14 mouse cellular contexts compared by ENCODE assay signal in genomic region chr4:142080487-142080767, GRCm38 (mm10). TPM values are rescaled to one million over a fixed set of nuclear protein-coding genes. Genes with fewer than 3 reads are reported as not detected.
DNase-seq lines count a peak whose midpoint lies in the region; ATAC-seq and TF ChIP-seq lines count a peak whose summit lies in the region.
"Had no signal": no experiment of that assay in that cellular context is flagged by ENCODE, and none has a peak within 500 bp of the region (broad histone marks: within the 10 kb centered on the region; RNA-seq: fewer than 3 reads in every experiment).

No protein-coding gene starts in this region.

- H3K4me2 ChIP-seq in kidney, embryonic 14.5 days (replicated peaks; ENCODE audit: low read depth, low read length) = no peak overlapping the region
- H3K4me2 ChIP-seq in limb, embryonic 12.5 days = no peak overlapping the region
- H3K4me2 ChIP-seq: forebrain, embryonic 12.5 days; hindbrain, embryonic 13.5 days; neural tube, embryonic 13.5 days had no signal

- no peaks in the 10 kb centered on the region for H3K36me3 ChIP-seq in heart, embryonic 10.5 days
- H3K36me3 ChIP-seq in kidney, embryonic 14.5 days (ENCODE audit: control insufficient read depth, insufficient read depth, low read length) = no peaks in the 10 kb centered on the region
- H3K36me3 ChIP-seq in limb, embryonic 12.5 days = no peaks in the 10 kb centered on the region
- no peaks in the 10 kb centered on the region for H3K36me3 ChIP-seq in thymus, adult 2 months (ENCODE audit: control insufficient read depth, insufficient read depth, low read length)
- H3K36me3 ChIP-seq: forebrain, embryonic 12.5 days; hindbrain, embryonic 13.5 days; neural tube, embryonic 13.5 days had no signal

- TF ChIP-seq CTCF in bone marrow macrophage, adult 2 months (IDR thresholded peaks at IDR 0.05; ENCODE audit: low read depth, low read length) = no peak
- no peak for TF ChIP-seq CTCF in thymus, adult 2 months (IDR thresholded peaks at IDR 0.05; ENCODE audit: borderline replicate concordance, control insufficient read depth, extremely low read depth, insufficient read depth, low read length, poor library complexity)

- H3K27ac ChIP-seq in heart, embryonic 10.5 days = peak overlapping the region; percentile 49; the same call in 1 of the 2 replicates
- H3K27ac ChIP-seq in kidney, embryonic 14.5 days (ENCODE audit: low read depth, low read length) = no peak overlapping the region
- H3K27ac ChIP-seq in bone marrow macrophage, adult 2 months (ENCODE audit: insufficient read depth, low read depth, low read length) = peak overlapping the region; percentile 77
- H3K27ac ChIP-seq in limb, embryonic 12.5 days = peak overlapping the region; percentile 69
- no peak overlapping the region for H3K27ac ChIP-seq in thymus, adult 2 months (ENCODE audit: control insufficient read depth, insufficient read depth, low read length)
- H3K27ac ChIP-seq: forebrain, embryonic 12.5 days; hindbrain, embryonic 13.5 days; neural tube, embryonic 13.5 days had no signal

- H3K4me3 ChIP-seq in heart, embryonic 10.5 days = no peak overlapping the region
- H3K4me3 ChIP-seq in kidney, embryonic 14.5 days (ENCODE audit: low read length) = no peak overlapping the region
- H3K4me3 ChIP-seq in bone marrow macrophage, adult 2 months (ENCODE audit: insufficient read depth, low read length) = no peak overlapping the region
- H3K4me3 ChIP-seq in limb, embryonic 12.5 days (replicated peaks) = no peak overlapping the region
- no peak overlapping the region for H3K4me3 ChIP-seq in thymus, adult 2 months (ENCODE audit: control insufficient read depth, insufficient read depth, low read length)
- H3K4me3 ChIP-seq: forebrain, embryonic 12.5 days; hindbrain, embryonic 13.5 days; neural tube, embryonic 13.5 days had no signal

- no peak for DNase-seq in heart, embryonic 10.5 days (ENCODE audit: low spot score)
- no peak for DNase-seq in heart, postnatal 14 days
- DNase-seq in kidney, postnatal 14 days = no peak
- no peak for DNase-seq in thymus, adult 2 months
- DNase-seq: lung, postnatal 4 days had no signal

- TF ChIP-seq POLR2A in bone marrow macrophage, adult 2 months (IDR thresholded peaks at IDR 0.05; ENCODE audit: borderline replicate concordance, low read depth, low read length) = no peak
- no peak for TF ChIP-seq POLR2A in thymus, adult 2 months (IDR thresholded peaks at IDR 0.05; ENCODE audit: control insufficient read depth, extremely low read depth, insufficient read depth, low read length, poor library complexity)

- WGBS in heart, embryonic 10.5 days = 82% methylated on average over 4 of the region's 4 CpGs
- 81% methylated on average over 4 of the region's 4 CpGs for WGBS in kidney, embryonic 14.5 days
- WGBS in limb, embryonic 12.5 days = 79% methylated on average over 4 of the region's 4 CpGs
- WGBS in thymus, adult 2 months = 78% methylated on average over 4 of the region's 4 CpGs

- H3K27me3 ChIP-seq in heart, embryonic 10.5 days (ENCODE audit: insufficient read depth, poor library complexity, severe bottlenecking) = peaks cover 9% of the 10 kb centered on the region
- no peaks in the 10 kb centered on the region for H3K27me3 ChIP-seq in kidney, embryonic 14.5 days (ENCODE audit: control insufficient read depth, insufficient read depth, low read length)
- H3K27me3 ChIP-seq in limb, embryonic 12.5 days = peaks cover 13% of the 10 kb centered on the region; the same call in 1 of the 2 replicates
- H3K27me3 ChIP-seq in thymus, adult 2 months (ENCODE audit: control insufficient read depth, insufficient read depth, low read length) = no peaks in the 10 kb centered on the region; the same call in 1 of the 2 replicates

- H3K4me1 ChIP-seq in heart, embryonic 10.5 days = peaks cover 79% of the 10 kb centered on the region
- H3K4me1 ChIP-seq in kidney, embryonic 14.5 days (ENCODE audit: control insufficient read depth, insufficient read depth, low read length) = peaks cover 35% of the 10 kb centered on the region
- H3K4me1 ChIP-seq in bone marrow macrophage, adult 2 months (ENCODE audit: control insufficient read depth, insufficient read depth, low read length) = peaks cover 69% of the 10 kb centered on the region
- peaks cover 60% of the 10 kb centered on the region for H3K4me1 ChIP-seq in limb, embryonic 12.5 days (replicated peaks)
- H3K4me1 ChIP-seq in thymus, adult 2 months (replicated peaks; ENCODE audit: control insufficient read depth, insufficient read depth, low read length) = peaks cover 35% of the 10 kb centered on the region

- no peak for ATAC-seq in kidney, embryonic 14.5 days (ENCODE audit: low FRiP score, low TSS enrichment)
- ATAC-seq in limb, embryonic 12.5 days (ENCODE audit: insufficient number of reproducible peaks, insufficient read depth, low FRiP score, low TSS enrichment, low read depth) = no peak
- ATAC-seq: midbrain, embryonic 16.5 days had no signal

- H3K9ac ChIP-seq in kidney, embryonic 14.5 days (ENCODE audit: low read depth, low read length) = peak overlapping the region; percentile 20; the same call in 1 of the 2 replicates
- H3K9ac ChIP-seq in limb, embryonic 12.5 days (replicated peaks) = no peak overlapping the region
- H3K9ac ChIP-seq: forebrain, embryonic 12.5 days; neural tube, embryonic 13.5 days had no signal

- H3K9me3 ChIP-seq in heart, embryonic 10.5 days = no peaks in the 10 kb centered on the region
- no peaks in the 10 kb centered on the region for H3K9me3 ChIP-seq in kidney, embryonic 14.5 days (ENCODE audit: control insufficient read depth, low read length)
- H3K9me3 ChIP-seq in limb, embryonic 12.5 days = no peaks in the 10 kb centered on the region
- H3K9me3 ChIP-seq: forebrain, embryonic 12.5 days; hindbrain, embryonic 13.5 days; neural tube, embryonic 13.5 days had no signal

- intact Hi-C loops in heart, postnatal 14 days (cut with DNase I) = no loop called here

RNA-seq across cellular contexts. Expression of gene Tmem51, which starts 3.7 kb away (rescaled TPM):
- 21.0 and 25.9 TPM in 2 replicates for polyA plus RNA-seq in heart, embryonic 10.5 days (2016; fragmentation: Nextera tagmentation; extraction: Ambion mirVana)
- 10 to 100 TPM; 12.0 to 12.7 TPM for total RNA-seq in heart, postnatal 14 days (2021)
- polyA plus RNA-seq in kidney, embryonic 14.5 days (2014; fragmentation: Nextera tagmentation; extraction: Ambion mirVana) = 16.7 and 23.0 TPM in 2 replicates
- 52.4 and 56.6 TPM in 2 replicates for polyA plus RNA-seq in bone marrow macrophage, adult 2 months (2012; ENCODE audit: insufficient read depth, insufficient read length, missing spikeins)
- polyA plus RNA-seq in limb, embryonic 12.5 days (2016; fragmentation: Nextera tagmentation; extraction: Ambion mirVana) = 16.9 and 17.1 TPM in 2 replicates
- 8.0 and 9.6 TPM in 2 replicates for polyA plus RNA-seq in thymus, adult 2 months (2012; rRNA removed)
- total RNA-seq: MEL had no signal
- polyA plus RNA-seq: C2C12 had no signal

Comparison
In these comparisons a context has a peak if more than half of its experiments do, and no peak if none do; other contexts are left out.
1. H3K27ac ChIP-seq: peak in heart, embryonic 10.5 days (single experiment), bone marrow macrophage, adult 2 months (single experiment) and limb, embryonic 12.5 days (single experiment); none in kidney, embryonic 14.5 days (single experiment) and thymus, adult 2 months (single experiment).